Mouse (Mus musculus): ENCODE results near the gene Fam198a.

The Fam198a gene

GRCm38 (mm10) chr9:122021581-122021980, 70.8 kb downstream of the Fam198a start:
- no peak for DNase-seq (ENCODE audit: low spot score in 2 of 2)

GRCm38 (mm10) chr9:122022776-122023175, 72.0 kb downstream of the Fam198a start:
- peak; percentile 93 to 98 for DNase-seq (ENCODE audit: low spot score in 2 of 2)

- DNase-seq (ENCODE audit: low spot score in 2 of 2), result peak; percentile 81 to 84
Measured at GRCm38 (mm10) chr9:122023873-122024272, 73.1 kb downstream of the Fam198a start.

- DNase-seq (ENCODE audit: low spot score in 2 of 2), result no peak
Measured at GRCm38 (mm10) chr9:122024419-122024818, 73.6 kb downstream of the Fam198a start.

- DNase-seq (ENCODE audit: low spot score in 2 of 2), result no peak
Measured at GRCm38 (mm10) chr9:122025855-122026590, 75.2 kb downstream of the Fam198a start.

- DNase-seq (ENCODE audit: low spot score in 2 of 2), result peak; percentile 91 to 94
Measured at GRCm38 (mm10) chr9:122027081-122027913, 76.5 kb downstream of the Fam198a start.

- DNase-seq (ENCODE audit: low spot score in 2 of 2), result peak; percentile 92 to 96
Measured at GRCm38 (mm10) chr9:122027914-122028745, 77.3 kb downstream of the Fam198a start.

- no peak for DNase-seq (ENCODE audit: low spot score in 2 of 2)
Measured at GRCm38 (mm10) chr9:122029765-122030164, 79.0 kb downstream of the Fam198a start.
